Mouse (Mus musculus) liver, adult 2 months (tissue): ENCODE results near the gene Aldh18a1.

Source experiments
- CTCF ChIP-seq: fragments of 200-500 bp; IDR thresholded peaks from 2 replicates; pipeline ENCODE4 v1.5.1; 2011; ENCODE audit warnings: low read depth, low read length, control low read depth
- POLR2A ChIP-seq: fragments of 200-500 bp; IDR thresholded peaks from 2 replicates; pipeline ENCODE4 v1.6.1; 2011; ENCODE audit warnings: low read length, control low read depth; ENCODE audit not compliant: insufficient read depth; ENCODE audit errors: extremely low read depth

GRCm38 (mm10) chr19:40625935-40626334 is 37.7 kb upstream of the Aldh18a1 start:
- no peak for TF ChIP-seq CTCF
- no peak for TF ChIP-seq POLR2A
